Mouse (Mus musculus) kidney, adult 2 months (tissue): ENCODE results near the gene Msh4.

ENCODE experiments used
- CTCF ChIP-seq: fragments of 200-500 bp; conservative IDR thresholded peaks from 2 replicates; pipeline ENCODE4 v1.5.1; 2011; ENCODE audit warnings: low read depth, mild to moderate bottlenecking, control low read depth, low read length, moderate library complexity, mixed read lengths; ENCODE audit not compliant: insufficient read depth, insufficient read length
- POLR2A ChIP-seq: fragments of 200-500 bp; IDR thresholded peaks from one replicate; pipeline ENCODE4 v1.6.1; 2011; ENCODE audit warnings: low read depth, low read length, control low read depth

GRCm38 (mm10) chr3:153932461-153932860 lies 26.5 kb upstream of the Msh4 start:
- no peak for TF ChIP-seq CTCF
- TF ChIP-seq POLR2A, result no peak
